Mouse (Mus musculus): ENCODE measurements around the gene Ubac1. TPM values are rescaled to one million over a fixed set of nuclear protein-coding genes. Genes with fewer than 3 reads are reported as not detected.

The Ubac1 gene
- total RNA-seq (2012; rRNA removed) (90.0 and 92.0 TPM in 2 replicates), total RNA-seq (2014; rRNA removed) (80.3 and 80.5 TPM in 2 replicates), polyA plus RNA-seq (2012; ENCODE audit: insufficient read length, low read depth) (88.9 and 99.7 TPM in 2 replicates)

DNA sequence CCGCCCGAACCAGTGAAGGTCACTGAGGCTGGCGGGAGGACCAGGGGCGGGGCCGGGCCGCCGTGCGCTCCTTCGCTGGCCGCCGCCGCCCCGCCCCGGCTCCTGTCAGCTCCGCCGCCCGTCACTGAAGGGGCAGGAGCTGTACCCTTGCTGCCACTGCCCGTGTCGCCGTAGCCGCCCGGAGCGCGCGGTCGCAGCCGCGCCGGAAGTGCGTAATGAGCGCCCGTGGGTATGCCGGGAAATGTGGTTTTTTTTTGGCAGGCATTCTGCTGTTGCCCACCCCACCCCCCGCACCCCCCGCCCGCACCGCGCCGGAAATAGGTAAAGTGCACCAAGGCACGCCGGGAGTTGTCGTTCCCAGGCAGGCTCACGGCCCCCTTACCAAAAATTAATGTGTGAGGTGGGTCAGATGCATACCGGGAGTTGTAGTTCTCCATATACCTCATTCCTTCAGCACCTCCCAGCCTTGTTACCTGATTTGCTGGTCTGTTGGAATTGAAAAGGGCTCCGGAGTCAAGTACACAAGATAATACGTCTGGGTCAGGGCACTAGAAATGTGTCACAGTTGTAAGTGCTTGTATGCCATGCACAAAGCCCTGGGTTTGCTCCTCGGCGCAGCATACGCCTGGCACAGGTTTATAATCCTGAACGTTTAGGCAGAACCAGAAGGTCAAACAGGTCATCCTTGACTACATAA lies at the start of gene Ubac1:
TSS of gene Ubac1 (minus strand) at position 187 of the 697 bp plus-strand sequence.
- in situ Hi-C loops (cut with MboI; ENCODE audit: low pct_ligation_motif_present, low pct_unique_long_range_greater_than_20kb, low sequenced_read_pairs) (loop anchor here (10.0 kb wide), 2 partner anchors 123 to 187 kb away; no protein-coding TSS in a partner anchor), dilution Hi-C loops (cut with MboI; ENCODE audit: extremely low pct_ligation_motif_present, extremely low pct_unique_long_range_greater_than_20kb, low sequenced_read_pairs) (no loop called here)
- Histone ChIP-seq H3K9ac (ENCODE audit: insufficient read depth, low read depth) (peak within 1 kb of the TSS; percentile 93), H3K4me1 (ENCODE audit: control insufficient read depth in 1 of 2, insufficient read depth in 2 of 2) (peaks cover 9 to 41% of the 10 kb centered on the region in 2 experiments), H3K4me2 (ENCODE audit: insufficient read depth, low read depth, poor library complexity, severe bottlenecking) (peak within 1 kb of the TSS; percentile 99), H3K27ac (ENCODE audit: insufficient read depth, low read depth) (peak within 1 kb of the TSS; percentile 72), H3K79me2 (replicated peaks; ENCODE audit: control insufficient read depth, extremely low read depth, insufficient read depth, poor library complexity, severe bottlenecking) (peaks cover 21% of the 10 kb centered on the region), H3K4me3 (replicated peaks in 1 of 3; ENCODE audit: low read depth in 2 of 3, low read length in 2 of 3, poor library complexity in 1 of 3) (peak within 1 kb of the TSS; percentile 82 to 100 (median 94)), H3K9me3 (replicated peaks; ENCODE audit: low read length) (no peaks in the 10 kb centered on the region), H3K27me3 (replicated peaks) (peaks cover 15% of the 10 kb centered on the region), H3K36me3 (replicated peaks in 1 of 2; ENCODE audit: control insufficient read depth in 1 of 2, insufficient read depth in 1 of 2, low read length in 1 of 2) (peaks cover 0 to 19% of the 10 kb centered on the region in 2 experiments)
- DNase-seq (ENCODE audit: extremely low read depth): peak; percentile 89
- TF ChIP-seq UBTF (IDR thresholded peaks at IDR 0.05; ENCODE audit: low read depth, low read length) (peak; percentile 86; the same call in 1 of the 2 replicates), POLR2A (IDR thresholded peaks at IDR 0.05; ENCODE audit: low read depth, low read length) (peak; percentile 75), ZKSCAN1 (IDR thresholded peaks at IDR 0.05; ENCODE audit: borderline replicate concordance, low read depth, low read length) (no peak), RAD21 (IDR thresholded peaks at IDR 0.05; ENCODE audit: low read depth, low read length) (no peak), GABPA (IDR thresholded peaks at IDR 0.05; ENCODE audit: insufficient replicate concordance, low read depth, low read length) (peak; percentile 55; the same call in 1 of the 2 replicates), ZNF384 (IDR thresholded peaks at IDR 0.05; ENCODE audit: low read depth, low read length) (peak; percentile 50), MAX (IDR thresholded peaks at IDR 0.05; ENCODE audit: low read length) (0 out of 2 replicates have a peak, but pooled peaks have one; percentile 33), EP300 (IDR thresholded peaks at IDR 0.05; ENCODE audit: low read length) (no peak), MXI1 (IDR thresholded peaks at IDR 0.05; ENCODE audit: low read depth, low read length) (0 out of 2 replicates have a peak, but pooled peaks have one; percentile 74), ETS1 (conservative IDR thresholded peaks at IDR 0.05; ENCODE audit: low read depth, low read length) (no peak), CTCF (conservative IDR thresholded peaks at IDR 0.05 in 1 of 2, IDR thresholded peaks at IDR 0.05 in 1 of 2; ENCODE audit: low read depth in 2 of 2, low read length in 2 of 2) (no peak), NRF1 (IDR thresholded peaks at IDR 0.05; ENCODE audit: low read depth, low read length) (peak; percentile 68), MAFK (IDR thresholded peaks at IDR 0.05; ENCODE audit: insufficient replicate concordance, low read length) (no peak), MAZ (IDR thresholded peaks at IDR 0.05; ENCODE audit: low read depth, low read length) (peak; percentile 93), TBP (conservative IDR thresholded peaks at IDR 0.05; ENCODE audit: low read depth, low read length) (no peak), USF2 (conservative IDR thresholded peaks at IDR 0.05; ENCODE audit: low read depth, low read length) (no peak), RCOR1 (conservative IDR thresholded peaks at IDR 0.05; ENCODE audit: low read depth, low read length) (no peak), HCFC1 (IDR thresholded peaks at IDR 0.05; ENCODE audit: low read depth, low read length) (peak; percentile 96), TCF12 (IDR thresholded peaks at IDR 0.05; ENCODE audit: low read depth, low read length) (peak; percentile 68), ZC3H11A (IDR thresholded peaks at IDR 0.05; ENCODE audit: low read depth, low read length) (no peak), CHD1 (IDR thresholded peaks at IDR 0.05; ENCODE audit: low read depth, low read length) (no peak), ELF1 (IDR thresholded peaks at IDR 0.05; ENCODE audit: low read depth, low read length) (peak; percentile 71), MEF2A (IDR thresholded peaks at IDR 0.05; ENCODE audit: borderline replicate concordance, low read depth, low read length) (0 out of 2 replicates have a peak, but pooled peaks have one; percentile 54), E2F4 (IDR thresholded peaks at IDR 0.05; ENCODE audit: insufficient replicate concordance, low read depth, low read length) (no peak), KAT2A (IDR thresholded peaks at IDR 0.05; ENCODE audit: insufficient replicate concordance, low read length) (peak; percentile 90; the same call in 1 of the 2 replicates), SIN3A (IDR thresholded peaks at IDR 0.05; ENCODE audit: low read length) (peak; percentile 73), PAX5 (IDR thresholded peaks at IDR 0.05; ENCODE audit: low read length) (no peak), USF1 (IDR thresholded peaks at IDR 0.05; ENCODE audit: low read depth, low read length) (no peak), JUND (conservative IDR thresholded peaks at IDR 0.05; ENCODE audit: low read depth, low read length) (no peak), SMC3 (IDR thresholded peaks at IDR 0.05; ENCODE audit: low read depth, low read length) (no peak), IRF4 (IDR thresholded peaks at IDR 0.05; ENCODE audit: low read depth, low read length) (peak; percentile 31; the same call in 1 of the 2 replicates), BHLHE40 (IDR thresholded peaks at IDR 0.05; ENCODE audit: low read depth, low read length) (no peak), JUN (IDR thresholded peaks at IDR 0.05; ENCODE audit: insufficient read depth, low read depth, low read length) (no peak), NELFE (IDR thresholded peaks at IDR 0.05; ENCODE audit: low read depth, low read length) (peak; percentile 44; the same call in 1 of the 2 replicates), POLR2AphosphoS2 (IDR thresholded peaks at IDR 0.05; ENCODE audit: low read depth, low read length) (no peak; the same call in 1 of the 2 replicates), MYC (IDR thresholded peaks at IDR 0.05; ENCODE audit: low read depth, low read length) (0 out of 2 replicates have a peak, but pooled peaks have one; percentile 28), CHD2 (IDR thresholded peaks at IDR 0.05; ENCODE audit: low read length) (peak; percentile 44; the same call in 1 of the 2 replicates), ZMIZ1 (IDR thresholded peaks at IDR 0.05; ENCODE audit: low read depth, low read length) (peak; percentile 70; the same call in 1 of the 2 replicates)

Measured in CH12.LX (cell line).